Mouse (Mus musculus) midbrain, embryonic 11.5 days (tissue): ENCODE data around the gene Nck1. TPM values are rescaled to one million over a fixed set of nuclear protein-coding genes. Genes with fewer than 3 reads are reported as not detected.

Experiments
- ATAC-seq: fragments of 200-750 bp; cut with Nextera tagmentation; 2 replicates; pipeline ENCODE4 v1.8.0; 2017; ENCODE audit warnings: moderate TSS enrichment, moderate library complexity; ENCODE audit not compliant: low FRiP score
- DNase-seq: peaks from one replicate; pipeline ENCODE4 v3.0.0; 2015; ENCODE audit warnings: low spot score; ENCODE audit errors: missing footprints
- H3K27ac ChIP-seq: fragments of 300-500 bp; sonication (generic); 2 replicates; pipeline ENCODE4 v1.5.1; 2014; ENCODE audit warnings: low read depth, low read length
- H3K27me3 ChIP-seq: fragments of 300-500 bp; sonication (generic); 2 replicates; pipeline ENCODE4 v1.6.1; 2014; ENCODE audit warnings: mild to moderate bottlenecking, low read length, moderate library complexity, mixed read lengths; ENCODE audit not compliant: control insufficient read depth, insufficient read depth
- H3K36me3 ChIP-seq: fragments of 300-500 bp; sonication (generic); 2 replicates; pipeline ENCODE4 v1.6.1; 2014; ENCODE audit warnings: mild to moderate bottlenecking, low read length, moderate library complexity, mixed read lengths; ENCODE audit not compliant: control insufficient read depth, insufficient read depth
- H3K4me1 ChIP-seq: fragments of 300-500 bp; sonication (generic); 2 replicates; pipeline ENCODE4 v1.6.1; 2014; ENCODE audit warnings: low read length; ENCODE audit not compliant: control insufficient read depth, insufficient read depth
- H3K4me2 ChIP-seq: fragments of 300-500 bp; sonication (generic); 2 replicates; pipeline ENCODE4 v1.6.1; 2014; ENCODE audit warnings: mild to moderate bottlenecking, moderate library complexity
- H3K4me3 ChIP-seq: fragments of 300-500 bp; sonication (generic); 2 replicates; pipeline ENCODE4 v1.5.1; 2014; ENCODE audit warnings: low read depth, low read length
- H3K9ac ChIP-seq: fragments of 300-500 bp; sonication (generic); 2 replicates; pipeline ENCODE4 v1.6.1; 2014; ENCODE audit warnings: low read length
- H3K9me3 ChIP-seq: fragments of 300-500 bp; sonication (generic); 2 replicates; pipeline ENCODE4 v1.6.1; 2016; ENCODE audit warnings: low read length; ENCODE audit not compliant: control insufficient read depth
- WGBS: fragments of 180-500 bp; shearing (Covaris S2); extraction: QIAGEN DNeasy Blood & Tissue Kit; methylation state at CpG from one replicate; pipeline ENCODE4 v1.1.7; 2014; 5-methylcytosine and 5-hydroxymethylcytosine counted together
- polyA plus RNA-seq: library from polyadenylated mRNA; unstranded; fragments of >200 nt; fragmentation: Nextera tagmentation; extraction: Ambion mirVana; gene quantifications from 2 replicates; pipeline ENCODE4 v1.2.1, GENCODE M21; 2014

Nck1 gene
- polyA plus RNA-seq, 1 experiment from 2014 or later = 77.8 TPM

GRCm38 (mm10) chr9:100457971-100458681 is 87.8 kb downstream of the Nck1 start:
- no peak for ATAC-seq
- Histone ChIP-seq H3K9me3 (no peaks in the 10 kb centered on the region), H3K27ac (no peak overlapping the region), H3K9ac (no peak overlapping the region), H3K4me1 (peaks cover 3% of the 10 kb centered on the region; the same call in 1 of the 2 replicates), H3K4me3 (no peak overlapping the region), H3K4me2 (no peak overlapping the region), H3K36me3 (no peaks in the 10 kb centered on the region), H3K27me3 (no peaks in the 10 kb centered on the region)
- DNase-seq = no peak
- WGBS = 91% methylated on average over 17 of the region's 17 CpGs

- H3K4me2 ChIP-seq = peak overlapping the region; percentile 46
- H3K4me3 ChIP-seq = peak overlapping the region; percentile 25
- ATAC-seq (peak; percentile 65; the same call in 1 of the 2 replicates), DNase-seq (no peak)
- H3K27ac ChIP-seq = no peak overlapping the region
- 19% methylated on average over 9 of the region's 9 CpGs for WGBS
- H3K9ac ChIP-seq = peak overlapping the region; percentile 40; the same call in 1 of the 2 replicates
- H3K9me3 ChIP-seq = no peaks in the 10 kb centered on the region
- no peaks in the 10 kb centered on the region for H3K27me3 ChIP-seq
- peaks cover 3% of the 10 kb centered on the region; the same call in 1 of the 2 replicates for H3K4me1 ChIP-seq
- no peaks in the 10 kb centered on the region for H3K36me3 ChIP-seq
Observed at GRCm38 (mm10) chr9:100454664-100454993, 91.3 kb downstream of the Nck1 start.

GRCm38 (mm10) chr9:100453944-100454663 is 91.8 kb downstream of the Nck1 start:
- H3K9ac ChIP-seq = peak overlapping the region; percentile 40; the same call in 1 of the 2 replicates
- H3K27ac ChIP-seq = no peak overlapping the region
- H3K4me3 ChIP-seq = peak overlapping the region; percentile 25
- DNase-seq (peak; percentile 99), ATAC-seq (peak; percentile 58; the same call in 1 of the 2 replicates)
- no peaks in the 10 kb centered on the region for H3K36me3 ChIP-seq
- H3K4me1 ChIP-seq = peaks cover 3% of the 10 kb centered on the region; the same call in 1 of the 2 replicates
- H3K4me2 ChIP-seq = peak overlapping the region; percentile 46
- H3K9me3 ChIP-seq = no peaks in the 10 kb centered on the region
- H3K27me3 ChIP-seq = no peaks in the 10 kb centered on the region
- 9% methylated on average over 25 of the region's 25 CpGs for WGBS

- ATAC-seq = no peak
- WGBS = 85% methylated on average over 6 of the region's 6 CpGs
- H3K4me1 ChIP-seq = peaks cover 3% of the 10 kb centered on the region; the same call in 1 of the 2 replicates
Observed at GRCm38 (mm10) chr9:100452432-100452831, 93.5 kb downstream of the Nck1 start.

GRCm38 (mm10) chr9:100446059-100446686 is 99.8 kb downstream of the Nck1 start:
- H3K4me3 ChIP-seq = peak overlapping the region; percentile 55
- H3K9me3 ChIP-seq = no peaks in the 10 kb centered on the region
- peak overlapping the region; percentile 86 for H3K4me2 ChIP-seq
- ATAC-seq (peak; percentile 93), DNase-seq (peak; percentile 98)
- H3K27ac ChIP-seq = no peak overlapping the region
- under 1% methylated on average over 32 of the region's 32 CpGs for WGBS
- H3K36me3 ChIP-seq = no peaks in the 10 kb centered on the region
- H3K9ac ChIP-seq = peak overlapping the region; percentile 70
- no peaks in the 10 kb centered on the region for H3K4me1 ChIP-seq
- H3K27me3 ChIP-seq = no peaks in the 10 kb centered on the region; the same call in 1 of the 2 replicates

More at GRCm38 (mm10) chr9:100452432-100452831, 93.5 kb downstream of the Nck1 start:
- Histone ChIP-seq H3K27ac (no peak overlapping the region), H3K9ac (no peak overlapping the region), H3K4me3 (no peak overlapping the region), H3K4me2 (no peak overlapping the region), H3K9me3 (no peaks in the 10 kb centered on the region), H3K27me3 (no peaks in the 10 kb centered on the region; the same call in 1 of the 2 replicates), H3K36me3 (no peaks in the 10 kb centered on the region)
- no peak for DNase-seq

Other genes starting within 250 kb of the Nck1 start
- gene Il20rb, start 59.3 kb downstream of the Nck1 start, polyA plus RNA-seq = 0.59 and 1.2 TPM in 2 replicates
- gene Slc35g2, start 25.0 kb upstream of the Nck1 start, polyA plus RNA-seq = 8.5 and 9.1 TPM in 2 replicates
- gene Stag1, start 51.7 kb upstream of the Nck1 start, polyA plus RNA-seq = 57.1 and 64.3 TPM in 2 replicates